Mouse (Mus musculus) testis, adult 2 months (tissue): ENCODE data around the gene Gadd45g. TPM values are rescaled to one million over a fixed set of nuclear protein-coding genes. Genes with fewer than 3 reads are reported as not detected.

Experiments used
- H3K27ac ChIP-seq: fragments of 200-500 bp; 2 replicates; pipeline ENCODE4 v1.5.1; 2012; ENCODE audit warnings: low read depth, low read length; ENCODE audit not compliant: control insufficient read depth, insufficient read depth
- H3K27me3 ChIP-seq: fragments of 200-500 bp; 2 replicates; pipeline ENCODE4 v1.6.1; 2012; ENCODE audit warnings: mild to moderate bottlenecking, low read length, moderate library complexity; ENCODE audit not compliant: control insufficient read depth, insufficient read depth
- H3K36me3 ChIP-seq: fragments of 200-500 bp; 2 replicates; pipeline ENCODE4 v1.6.1; 2012; ENCODE audit warnings: mild to moderate bottlenecking, low read length; ENCODE audit not compliant: control insufficient read depth, insufficient read depth
- H3K4me1 ChIP-seq: fragments of 200-500 bp; 2 replicates; pipeline ENCODE4 v1.6.1; 2012; ENCODE audit warnings: low read length; ENCODE audit not compliant: control insufficient read depth, insufficient read depth
- H3K4me3 ChIP-seq: fragments of 200-500 bp; 2 replicates; pipeline ENCODE4 v1.5.1; 2012; ENCODE audit warnings: low read depth, mild to moderate bottlenecking, low read length, moderate library complexity, mixed read lengths; ENCODE audit not compliant: control insufficient read depth
- CTCF ChIP-seq: fragments of 200-500 bp; IDR thresholded peaks from 2 replicates; pipeline ENCODE4 v1.5.1; 2012; ENCODE audit warnings: low read depth, mild to moderate bottlenecking, inconsistent platforms, low read length, moderate library complexity; ENCODE audit not compliant: control insufficient read depth, insufficient read depth, insufficient replicate concordance
- POLR2A ChIP-seq: fragments of 200-500 bp; IDR thresholded peaks from 2 replicates; pipeline ENCODE4 v1.6.1; 2012; ENCODE audit warnings: low read depth, mild to moderate bottlenecking, inconsistent platforms, low read length, moderate library complexity; ENCODE audit not compliant: control insufficient read depth
- polyA plus RNA-seq: library from polyadenylated mRNA; depleted of rRNA; stranded (reverse); fragments of >200 nt; gene quantifications from 2 replicates; pipeline ENCODE4 v1.2.3, GENCODE M21; 2012

The Gadd45g gene
- polyA plus RNA-seq, 1 experiment: 13.6 TPM

GRCm38 (mm10) chr13:51848481-51849240 is 2.2 kb downstream of the Gadd45g start:
- H3K27ac ChIP-seq: peak overlapping the region; percentile 87

GRCm38 (mm10) chr13:51849241-51850033 is 3.0 kb downstream of the Gadd45g start:
- no peak overlapping the region for H3K4me3 ChIP-seq
- no peaks in the 10 kb centered on the region for H3K36me3 ChIP-seq
- H3K27ac ChIP-seq: peak overlapping the region; percentile 67
- no peaks in the 10 kb centered on the region for H3K27me3 ChIP-seq
- 0 out of 2 replicates have a peak, but pooled peaks have one; percentile 11 for TF ChIP-seq POLR2A
- no peak for TF ChIP-seq CTCF
- peaks cover 51% of the 10 kb centered on the region for H3K4me1 ChIP-seq

More at GRCm38 (mm10) chr13:51848481-51849240, 2.2 kb downstream of the Gadd45g start:
- H3K4me3 ChIP-seq: peak overlapping the region; percentile 85
- TF ChIP-seq POLR2A: no peak
- TF ChIP-seq CTCF: no peak
- peaks cover 45% of the 10 kb centered on the region for H3K4me1 ChIP-seq
- H3K27me3 ChIP-seq: no peaks in the 10 kb centered on the region
- no peaks in the 10 kb centered on the region for H3K36me3 ChIP-seq

- H3K36me3 ChIP-seq: no peaks in the 10 kb centered on the region
- no peak overlapping the region for H3K27ac ChIP-seq
- no peak overlapping the region for H3K4me3 ChIP-seq
- H3K27me3 ChIP-seq: no peaks in the 10 kb centered on the region
- H3K4me1 ChIP-seq: peaks cover 45% of the 10 kb centered on the region
- TF ChIP-seq CTCF (no peak), POLR2A (no peak)
These were observed 4.1 kb downstream of the Gadd45g start for GRCm38 (mm10) chr13:51850565-51850964.

GRCm38 (mm10) chr13:51852560-51853190 is 6.2 kb downstream of the Gadd45g start:
- H3K27ac ChIP-seq: no peak overlapping the region
- no peaks in the 10 kb centered on the region for H3K27me3 ChIP-seq
- no peaks in the 10 kb centered on the region for H3K36me3 ChIP-seq
- no peak overlapping the region for H3K4me3 ChIP-seq
- H3K4me1 ChIP-seq: peaks cover 27% of the 10 kb centered on the region
- TF ChIP-seq POLR2A: no peak
- no peak for TF ChIP-seq CTCF

- Histone ChIP-seq H3K27ac (peak overlapping the region; percentile 69; the same call in 1 of the 2 replicates), H3K27me3 (no peaks in the 10 kb centered on the region), H3K36me3 (no peaks in the 10 kb centered on the region), H3K4me1 (peaks cover 21% of the 10 kb centered on the region), H3K4me3 (no peak overlapping the region)
- TF ChIP-seq CTCF: no peak
- TF ChIP-seq POLR2A: no peak
These were observed 7.1 kb downstream of the Gadd45g start for GRCm38 (mm10) chr13:51853301-51854243.

GRCm38 (mm10) chr13:51855584-51855983 is 9.1 kb downstream of the Gadd45g start:
- no peaks in the 10 kb centered on the region for H3K27me3 ChIP-seq
- H3K4me1 ChIP-seq: peaks cover 16% of the 10 kb centered on the region
- no peaks in the 10 kb centered on the region for H3K36me3 ChIP-seq
- TF ChIP-seq POLR2A (no peak), CTCF (no peak)
- H3K27ac ChIP-seq: no peak overlapping the region
- no peak overlapping the region for H3K4me3 ChIP-seq
